Mouse (Mus musculus) testis, adult 2 months (tissue): Measurements from ENCODE around the gene Slc22a29.

ENCODE experiments used
- CTCF ChIP-seq: fragments of 200-500 bp; IDR thresholded peaks from 2 replicates; pipeline ENCODE4 v1.5.1; 2012; ENCODE audit warnings: low read depth, mild to moderate bottlenecking, inconsistent platforms, low read length, moderate library complexity; ENCODE audit not compliant: control insufficient read depth, insufficient read depth, insufficient replicate concordance
- POLR2A ChIP-seq: fragments of 200-500 bp; IDR thresholded peaks from 2 replicates; pipeline ENCODE4 v1.6.1; 2012; ENCODE audit warnings: low read depth, mild to moderate bottlenecking, inconsistent platforms, low read length, moderate library complexity; ENCODE audit not compliant: control insufficient read depth

- no peak for TF ChIP-seq POLR2A
- no peak for TF ChIP-seq CTCF
Measured at GRCm38 (mm10) chr19:8252705-8253037, 34.0 kb upstream of the Slc22a29 start.
